ENCODE assay signal across 23 mouse cellular contexts in genomic region chr3:158607065-158607464, GRCm38 (mm10).
"Had no signal": no experiment of that assay in that cellular context is flagged by ENCODE, and none has a peak within 500 bp of the region (broad histone marks: within the 10 kb centered on the region; RNA-seq: fewer than 3 reads in every experiment).

No protein-coding gene starts in this region.

- DNase-seq: gastrocnemius, adult 2 months; gastrocnemius, postnatal 10 days; gastrocnemius, postnatal 25 days; heart, adult 18-20 months; heart, postnatal 10 days; heart, postnatal 4 days; kidney, adult 18-20 months; kidney, adult 8-10 months; kidney, postnatal 10 days; kidney, postnatal 25 days; kidney, postnatal 4 days; liver; liver, embryonic 13.5 days had no signal

- H3K27ac ChIP-seq: gastrocnemius, adult 2 months; heart, embryonic 10.5 days; hindbrain, embryonic 10.5 days; hindbrain, embryonic 12.5 days; hindbrain, embryonic 14.5 days; intestine, embryonic 15.5 days; layer of hippocampus, adult 2 months; left cerebral cortex, adult 2 months; limb, embryonic 10.5 days; limb, embryonic 12.5 days; liver, embryonic 13.5 days had no signal

- H3K4me3 ChIP-seq: gastrocnemius, adult 2 months; heart, embryonic 10.5 days; heart, embryonic 12.5 days; hindbrain, embryonic 10.5 days; hindbrain, embryonic 12.5 days; intestine, embryonic 15.5 days; layer of hippocampus, adult 2 months; left cerebral cortex, adult 2 months; limb, embryonic 10.5 days; limb, embryonic 12.5 days; liver, embryonic 13.5 days had no signal

- H3K4me1 ChIP-seq: heart, embryonic 10.5 days; heart, embryonic 12.5 days; hindbrain, embryonic 10.5 days; hindbrain, embryonic 12.5 days; intestine, embryonic 15.5 days; limb, embryonic 10.5 days; limb, embryonic 12.5 days; liver, embryonic 13.5 days had no signal
